Mouse (Mus musculus): Measurements from ENCODE around the gene Nfkbib.

DNA sequence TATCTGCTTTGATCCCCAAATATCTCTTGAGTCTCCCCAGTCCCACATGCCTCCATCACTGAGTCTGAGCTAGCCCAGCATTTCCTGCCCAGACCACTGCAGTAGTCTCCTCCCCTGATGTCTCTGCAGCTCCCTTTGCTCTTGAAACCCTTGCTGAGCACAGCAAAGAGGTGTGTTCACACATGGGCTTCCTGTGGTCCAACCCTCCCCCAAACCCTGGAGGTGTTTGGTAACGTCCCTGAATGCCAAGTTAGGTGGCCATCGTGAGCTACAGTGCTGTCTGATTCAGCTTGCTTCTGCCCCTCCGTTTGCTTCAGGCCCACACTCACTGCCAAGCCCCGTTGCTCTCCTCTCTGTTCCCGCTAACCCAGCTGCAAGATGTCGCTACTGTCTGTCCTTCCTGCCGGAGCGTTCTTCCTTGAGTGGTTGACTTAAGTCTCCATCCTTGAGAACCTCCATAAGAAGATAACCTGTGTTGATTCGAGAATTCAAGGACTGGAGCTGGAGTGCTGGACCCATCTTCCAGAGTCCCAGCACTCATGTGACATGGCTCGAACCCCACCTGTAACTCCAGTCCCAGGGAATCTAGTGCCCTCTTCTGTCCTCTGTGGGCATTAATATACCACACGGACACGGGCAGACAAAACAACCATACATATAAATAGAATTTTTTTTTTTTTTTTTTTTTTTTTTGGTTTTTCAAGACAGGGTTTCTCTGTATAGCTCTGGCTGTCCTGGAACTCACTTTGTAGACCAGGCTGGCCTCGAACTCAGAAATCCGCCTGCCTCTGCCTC, 25.3 kb upstream of the Nfkbib start:
- TF ChIP-seq POLR2A (IDR thresholded peaks at IDR 0.05; ENCODE audit: extremely low read depth, insufficient read depth, low read length): no peak
- no peak for TF ChIP-seq CTCF (IDR thresholded peaks at IDR 0.05; ENCODE audit: extremely low read depth, insufficient read depth, low read length)

All from cortical plate, adult 2 months (tissue).